Mouse (Mus musculus): ENCODE results near the gene Unc13b. TPM values are rescaled to one million over a fixed set of nuclear protein-coding genes. Genes with fewer than 3 reads are reported as not detected.

Unc13b gene
- polyA plus RNA-seq, 1 experiment from 2014 or later = 3.0 TPM

DNA sequence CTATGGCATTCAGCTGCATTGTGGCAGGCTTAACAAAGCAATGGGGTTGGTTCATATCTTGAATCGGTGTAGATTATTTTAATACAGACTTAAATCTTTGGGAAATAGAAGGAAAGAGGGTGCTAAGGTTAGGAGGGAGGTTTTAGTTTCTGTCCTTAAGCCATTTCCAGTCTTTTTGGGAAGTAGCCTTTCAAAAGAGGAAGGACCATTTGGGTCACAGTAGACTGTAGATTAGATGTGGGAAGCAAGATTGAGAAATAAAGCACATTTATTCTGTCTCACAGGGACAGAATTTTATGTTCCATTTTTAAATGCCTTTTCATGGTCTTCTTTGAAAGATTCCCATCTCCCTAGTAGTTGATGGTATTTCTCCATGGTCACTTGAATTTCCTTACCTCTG, 159.2 kb downstream of the Unc13b start:
- H3K9ac ChIP-seq (replicated peaks; ENCODE audit: low read depth) = no peak overlapping the region
- TF ChIP-seq EP300 (IDR thresholded peaks at IDR 0.05) (no peak), CTCF (IDR thresholded peaks at IDR 0.05) (no peak)
- no peaks in the 10 kb centered on the region for H3K36me3 ChIP-seq (ENCODE audit: insufficient read depth, low read length)
- WGBS = 87% methylated on average over 1 of the region's 1 CpGs
- H3K9me3 ChIP-seq (ENCODE audit: low read length) = no peaks in the 10 kb centered on the region
- H3K4me3 ChIP-seq (ENCODE audit: low read depth, low read length) = no peak overlapping the region
- H3K4me1 ChIP-seq (ENCODE audit: insufficient read depth, low read depth, low read length) = no peaks in the 10 kb centered on the region
- H3K27ac ChIP-seq (ENCODE audit: low read length) = no peak overlapping the region
- peak; percentile 7 for DNase-seq (ENCODE audit: low spot score)
- no peak overlapping the region for H3K4me2 ChIP-seq (replicated peaks; ENCODE audit: low read depth, low read length)
- H3K27me3 ChIP-seq (replicated peaks; ENCODE audit: insufficient read depth, low read length) = no peaks in the 10 kb centered on the region
- no peak for ATAC-seq

DNA sequence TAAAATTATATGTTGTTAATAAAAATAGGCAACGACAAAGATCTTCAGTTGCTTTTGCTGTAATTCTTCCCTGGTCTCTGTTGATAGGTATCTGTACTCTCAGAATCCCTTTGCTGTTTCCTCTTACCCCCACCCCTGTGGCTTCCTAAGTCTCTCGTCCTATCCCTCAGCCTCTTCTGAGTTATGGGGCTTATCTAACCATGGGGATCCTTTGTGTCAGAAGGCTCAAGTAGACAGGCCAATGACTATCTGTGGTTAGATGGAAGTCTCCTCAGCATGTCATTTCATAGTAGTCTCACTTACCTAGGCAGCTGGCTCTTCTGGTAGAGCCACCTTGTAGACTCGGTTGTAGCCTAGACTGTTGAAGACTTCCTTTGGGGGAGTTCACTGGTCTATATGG, 173.1 kb downstream of the Unc13b start:
- Histone ChIP-seq H3K4me3 (ENCODE audit: low read depth, low read length) (no peak overlapping the region), H3K27ac (ENCODE audit: low read length) (no peak overlapping the region), H3K4me1 (ENCODE audit: insufficient read depth, low read depth, low read length) (no peaks in the 10 kb centered on the region), H3K36me3 (ENCODE audit: insufficient read depth, low read length) (no peaks in the 10 kb centered on the region), H3K4me2 (replicated peaks; ENCODE audit: low read depth, low read length) (no peak overlapping the region), H3K9me3 (ENCODE audit: low read length) (no peaks in the 10 kb centered on the region), H3K9ac (replicated peaks; ENCODE audit: low read depth) (no peak overlapping the region), H3K27me3 (replicated peaks; ENCODE audit: insufficient read depth, low read length) (no peaks in the 10 kb centered on the region)
- ATAC-seq (no peak), DNase-seq (ENCODE audit: low spot score) (no peak)
- no peak for TF ChIP-seq CTCF (IDR thresholded peaks at IDR 0.05)
- no peak for TF ChIP-seq EP300 (IDR thresholded peaks at IDR 0.05)
- WGBS = 86% methylated on average over 3 of the region's 3 CpGs

DNA sequence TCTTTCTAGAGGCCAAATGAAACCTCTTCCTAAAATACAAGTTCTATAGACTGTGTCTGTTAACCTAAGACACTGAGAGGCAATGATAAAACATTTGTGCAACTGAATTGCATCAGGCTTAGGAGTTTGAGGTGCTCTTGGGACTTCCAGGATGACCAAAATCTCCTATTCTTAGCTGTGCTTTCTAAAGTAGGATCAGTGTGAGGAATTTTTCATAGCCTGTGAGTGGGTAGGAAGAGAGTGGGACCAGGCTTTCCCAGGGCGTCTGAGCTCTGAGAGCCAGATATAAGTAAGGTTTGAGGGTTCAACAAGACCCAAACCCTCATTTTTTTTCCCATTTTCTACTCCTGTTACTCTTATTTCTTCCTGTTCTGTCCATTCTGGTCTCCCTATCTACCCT, 174.2 kb downstream of the Unc13b start:
- Histone ChIP-seq H3K36me3 (ENCODE audit: insufficient read depth, low read length) (no peaks in the 10 kb centered on the region), H3K4me1 (ENCODE audit: insufficient read depth, low read depth, low read length) (no peaks in the 10 kb centered on the region), H3K9ac (replicated peaks; ENCODE audit: low read depth) (no peak overlapping the region), H3K4me3 (ENCODE audit: low read depth, low read length) (no peak overlapping the region), H3K9me3 (ENCODE audit: low read length) (no peaks in the 10 kb centered on the region), H3K27ac (ENCODE audit: low read length) (no peak overlapping the region), H3K4me2 (replicated peaks; ENCODE audit: low read depth, low read length) (no peak overlapping the region), H3K27me3 (replicated peaks; ENCODE audit: insufficient read depth, low read length) (no peaks in the 10 kb centered on the region)
- TF ChIP-seq CTCF (IDR thresholded peaks at IDR 0.05) (no peak), EP300 (IDR thresholded peaks at IDR 0.05) (no peak)
- ATAC-seq (no peak), DNase-seq (ENCODE audit: low spot score) (no peak)
- WGBS = 82% methylated on average over 1 of the region's 1 CpGs

DNA sequence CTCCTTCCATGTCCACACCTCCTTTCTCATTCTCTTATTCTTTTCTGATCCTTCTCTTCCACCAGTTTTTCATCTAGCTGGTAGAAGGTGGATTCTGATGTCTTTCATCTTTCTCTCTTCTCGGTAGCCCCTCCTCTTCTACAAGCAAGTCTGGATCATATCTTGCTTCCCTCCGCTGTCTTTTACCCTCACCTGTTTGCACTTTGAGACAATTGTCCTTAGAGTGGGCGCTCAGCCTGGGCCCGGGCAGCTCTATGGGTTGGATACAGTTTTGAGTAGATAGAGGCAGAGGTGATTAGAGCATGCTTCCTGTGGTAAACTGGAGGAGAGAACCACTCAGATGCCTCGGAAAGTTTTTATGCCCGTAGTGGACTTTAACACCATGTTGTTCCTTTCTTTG, 174.7 kb downstream of the Unc13b start:
- Histone ChIP-seq H3K27me3 (replicated peaks; ENCODE audit: insufficient read depth, low read length) (no peaks in the 10 kb centered on the region), H3K4me1 (ENCODE audit: insufficient read depth, low read depth, low read length) (no peaks in the 10 kb centered on the region), H3K36me3 (ENCODE audit: insufficient read depth, low read length) (no peaks in the 10 kb centered on the region), H3K4me3 (ENCODE audit: low read depth, low read length) (no peak overlapping the region), H3K9ac (replicated peaks; ENCODE audit: low read depth) (no peak overlapping the region), H3K9me3 (ENCODE audit: low read length) (no peaks in the 10 kb centered on the region), H3K4me2 (replicated peaks; ENCODE audit: low read depth, low read length) (no peak overlapping the region), H3K27ac (ENCODE audit: low read length) (no peak overlapping the region)
- 78% methylated on average over 6 of the region's 6 CpGs for WGBS
- ATAC-seq (no peak), DNase-seq (ENCODE audit: low spot score) (no peak)
- TF ChIP-seq CTCF (IDR thresholded peaks at IDR 0.05) = no peak
- no peak for TF ChIP-seq EP300 (IDR thresholded peaks at IDR 0.05)

DNA sequence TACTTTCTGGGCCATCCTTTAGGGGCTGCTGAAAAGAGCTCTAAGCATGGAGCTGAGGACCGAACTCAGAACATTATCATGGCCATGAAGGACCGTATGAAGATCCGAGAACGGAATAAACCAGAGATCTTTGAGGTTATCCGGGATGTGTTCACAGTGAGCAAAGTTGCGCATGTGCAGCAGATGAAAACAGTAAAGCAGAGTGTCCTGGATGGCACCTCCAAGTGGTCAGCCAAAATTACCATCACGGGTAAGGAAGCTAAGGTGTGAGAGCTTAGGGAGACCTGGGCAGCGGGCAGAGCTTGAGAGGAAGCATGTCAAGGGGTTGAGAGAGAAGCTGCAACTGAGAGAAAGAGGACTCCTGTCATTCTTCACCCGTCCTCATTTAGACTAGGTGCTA, 178.1 kb downstream of the Unc13b start:
- Histone ChIP-seq H3K4me3 (ENCODE audit: low read depth, low read length) (no peak overlapping the region), H3K9me3 (ENCODE audit: low read length) (no peaks in the 10 kb centered on the region), H3K27me3 (replicated peaks; ENCODE audit: insufficient read depth, low read length) (no peaks in the 10 kb centered on the region), H3K9ac (replicated peaks; ENCODE audit: low read depth) (no peak overlapping the region), H3K4me1 (ENCODE audit: insufficient read depth, low read depth, low read length) (no peaks in the 10 kb centered on the region), H3K4me2 (replicated peaks; ENCODE audit: low read depth, low read length) (no peak overlapping the region), H3K36me3 (ENCODE audit: insufficient read depth, low read length) (no peaks in the 10 kb centered on the region), H3K27ac (ENCODE audit: low read length) (no peak overlapping the region)
- no peak for ATAC-seq
- TF ChIP-seq EP300 (IDR thresholded peaks at IDR 0.05) (no peak), CTCF (IDR thresholded peaks at IDR 0.05) (no peak)
- no peak for DNase-seq (ENCODE audit: low spot score)
- WGBS = 88% methylated on average over 9 of the region's 9 CpGs

DNA sequence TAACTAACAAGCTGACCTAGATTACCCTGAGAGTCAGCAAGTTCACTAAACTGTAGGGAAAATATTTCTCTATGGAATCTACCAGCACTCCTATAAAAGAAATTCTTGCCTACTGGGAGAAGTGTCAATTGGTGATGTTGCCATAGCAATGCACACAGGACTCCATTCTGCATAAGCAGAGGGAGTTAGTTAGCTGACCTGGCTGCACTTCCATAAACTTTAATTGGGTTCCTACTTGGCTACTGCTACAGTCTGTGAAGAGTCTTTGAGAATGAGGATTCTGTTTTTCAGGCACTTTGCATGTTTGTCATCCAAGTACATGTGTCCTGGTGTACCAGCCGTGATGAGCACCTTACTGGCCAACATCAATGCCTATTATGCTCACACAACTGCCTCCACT, 182.0 kb downstream of the Unc13b start:
- TF ChIP-seq CTCF (IDR thresholded peaks at IDR 0.05) (no peak), EP300 (IDR thresholded peaks at IDR 0.05) (no peak)
- H3K9ac ChIP-seq (replicated peaks; ENCODE audit: low read depth) = no peak overlapping the region
- H3K36me3 ChIP-seq (ENCODE audit: insufficient read depth, low read length) = no peaks in the 10 kb centered on the region
- no peak for DNase-seq (ENCODE audit: low spot score)
- H3K4me1 ChIP-seq (ENCODE audit: insufficient read depth, low read depth, low read length) = no peaks in the 10 kb centered on the region
- no peak overlapping the region for H3K4me3 ChIP-seq (ENCODE audit: low read depth, low read length)
- H3K9me3 ChIP-seq (ENCODE audit: low read length) = no peaks in the 10 kb centered on the region
- no peak for ATAC-seq
- H3K27ac ChIP-seq (ENCODE audit: low read length) = no peak overlapping the region
- no peak overlapping the region for H3K4me2 ChIP-seq (replicated peaks; ENCODE audit: low read depth, low read length)
- WGBS = 81% methylated on average over 1 of the region's 1 CpGs
- H3K27me3 ChIP-seq (replicated peaks; ENCODE audit: insufficient read depth, low read length) = no peaks in the 10 kb centered on the region

DNA sequence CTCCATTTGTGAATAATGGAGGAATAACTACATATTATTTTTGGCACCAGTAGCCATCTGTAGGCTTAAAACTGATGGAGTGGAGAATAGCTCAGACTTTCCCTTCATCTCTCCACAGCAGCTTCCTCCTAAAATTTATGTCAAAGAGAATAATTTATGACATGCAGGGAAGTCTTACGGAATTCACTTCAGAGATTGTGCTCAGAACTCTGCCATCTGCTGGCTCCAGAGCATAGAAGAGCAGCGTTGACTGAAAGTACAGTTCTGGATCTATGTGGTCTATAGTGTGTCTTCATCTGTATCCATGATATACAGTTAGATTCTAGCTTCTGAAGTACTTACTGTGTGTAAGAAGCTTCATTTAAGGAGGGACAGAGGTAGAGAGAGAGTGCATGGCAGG, 185.3 kb downstream of the Unc13b start:
- Histone ChIP-seq H3K9ac (replicated peaks; ENCODE audit: low read depth) (no peak overlapping the region), H3K27ac (ENCODE audit: low read length) (no peak overlapping the region), H3K4me3 (ENCODE audit: low read depth, low read length) (no peak overlapping the region), H3K4me1 (ENCODE audit: insufficient read depth, low read depth, low read length) (no peaks in the 10 kb centered on the region), H3K27me3 (replicated peaks; ENCODE audit: insufficient read depth, low read length) (no peaks in the 10 kb centered on the region), H3K4me2 (replicated peaks; ENCODE audit: low read depth, low read length) (no peak overlapping the region), H3K36me3 (ENCODE audit: insufficient read depth, low read length) (no peaks in the 10 kb centered on the region), H3K9me3 (ENCODE audit: low read length) (no peaks in the 10 kb centered on the region)
- TF ChIP-seq CTCF (IDR thresholded peaks at IDR 0.05) (peak; percentile 42), EP300 (IDR thresholded peaks at IDR 0.05) (no peak)
- 39% methylated on average over 2 of the region's 2 CpGs for WGBS
- DNase-seq (ENCODE audit: low spot score) (no peak), ATAC-seq (no peak)

All from lung, postnatal 0 days (tissue).